Mouse (Mus musculus): ENCODE measurements around the gene Iqce.

Gene Iqce

GRCm38 (mm10) chr5:140662741-140663592 lies 39.2 kb downstream of the Iqce start:
- no peak for DNase-seq (ENCODE audit: low read depth in 1 of 2, low spot score in 2 of 2)

- DNase-seq (ENCODE audit: low read depth in 1 of 2, low spot score in 2 of 2), result no peak
Measured at GRCm38 (mm10) chr5:140661875-140662643, 40.1 kb downstream of the Iqce start.

- no peak for DNase-seq (ENCODE audit: low read depth in 1 of 2, low spot score in 2 of 2)
Measured at GRCm38 (mm10) chr5:140661427-140661826, 40.8 kb downstream of the Iqce start.

- no peak for DNase-seq (ENCODE audit: low read depth in 1 of 2, low spot score in 2 of 2)
Measured at GRCm38 (mm10) chr5:140660398-140660797, 41.8 kb downstream of the Iqce start.

- no peak for DNase-seq (ENCODE audit: low read depth in 1 of 2, low spot score in 2 of 2)
Measured at GRCm38 (mm10) chr5:140659607-140660272, 42.4 kb downstream of the Iqce start.

GRCm38 (mm10) chr5:140654096-140654845 lies 47.9 kb downstream of the Iqce start:
- DNase-seq (ENCODE audit: low read depth in 1 of 2, low spot score in 2 of 2), result no peak

- no peak for DNase-seq (ENCODE audit: low read depth in 1 of 2, low spot score in 2 of 2)
Measured at GRCm38 (mm10) chr5:140652587-140652986, 49.6 kb downstream of the Iqce start.

GRCm38 (mm10) chr5:140651231-140651630 lies 50.9 kb downstream of the Iqce start:
- no peak for DNase-seq (ENCODE audit: low read depth in 1 of 2, low spot score in 2 of 2)

GRCm38 (mm10) chr5:140649881-140650414 lies 52.2 kb downstream of the Iqce start:
- no peak for DNase-seq (ENCODE audit: low read depth in 1 of 2, low spot score in 2 of 2)

- DNase-seq (ENCODE audit: low read depth in 1 of 2, low spot score in 2 of 2), result peak; percentile 74 to 89
Measured at GRCm38 (mm10) chr5:140649101-140649667, 53.0 kb downstream of the Iqce start.

- peak in 1 of 2 experiments; percentile 21 for DNase-seq (ENCODE audit: low read depth in 1 of 2, low spot score in 2 of 2)
Measured at GRCm38 (mm10) chr5:140648519-140649100, 53.6 kb downstream of the Iqce start, which contains the start of gene Ttyh3. TSS of gene Ttyh3 (minus strand) at chr5:140649031.

- DNase-seq (ENCODE audit: low read depth in 1 of 2, low spot score in 2 of 2), result no peak
Measured at GRCm38 (mm10) chr5:140647821-140648518, 54.2 kb downstream of the Iqce start.

GRCm38 (mm10) chr5:140647031-140647760 lies 55.0 kb downstream of the Iqce start:
- DNase-seq (ENCODE audit: low read depth in 1 of 2, low spot score in 2 of 2), result no peak

- no peak for DNase-seq (ENCODE audit: low read depth in 1 of 2, low spot score in 2 of 2)
Measured at GRCm38 (mm10) chr5:140646171-140646570, 56.0 kb downstream of the Iqce start.

- no peak for DNase-seq (ENCODE audit: low read depth in 1 of 2, low spot score in 2 of 2)
Measured at GRCm38 (mm10) chr5:140645454-140645853, 56.7 kb downstream of the Iqce start.

GRCm38 (mm10) chr5:140644702-140645201 lies 57.4 kb downstream of the Iqce start:
- no peak for DNase-seq (ENCODE audit: low read depth in 1 of 2, low spot score in 2 of 2)

- no peak for DNase-seq (ENCODE audit: low read depth in 1 of 2, low spot score in 2 of 2)
Measured at GRCm38 (mm10) chr5:140644263-140644662, 57.9 kb downstream of the Iqce start.

- peak; percentile 69 to 79 for DNase-seq (ENCODE audit: low read depth in 1 of 2, low spot score in 2 of 2)
Measured at GRCm38 (mm10) chr5:140642076-140642475, 60.1 kb downstream of the Iqce start.
